20 mouse cellular contexts compared by ENCODE assay signal in genomic region chr6:115678012-115678411, GRCm38 (mm10). TPM values are rescaled to one million over a fixed set of nuclear protein-coding genes. Genes with fewer than 3 reads are reported as not detected.
A peak's percentile ranks its signal among the peaks of the same experiment; 100 is the strongest.
DNase-seq lines count a peak whose midpoint lies in the region; ATAC-seq and TF ChIP-seq lines count a peak whose summit lies in the region.
"Had no signal": no experiment of that assay in that cellular context is flagged by ENCODE, and none has a peak within 500 bp of the region (broad histone marks: within the 10 kb centered on the region; RNA-seq: fewer than 3 reads in every experiment).

No protein-coding gene starts in this region.

- H3K27me3 ChIP-seq in liver, adult 2 months (ENCODE audit: control insufficient read depth, insufficient read depth, low read length), result no peaks in the 10 kb centered on the region
- H3K27me3 ChIP-seq in liver, embryonic 12.5 days (replicated peaks), result no peaks in the 10 kb centered on the region
- no peaks in the 10 kb centered on the region for H3K27me3 ChIP-seq in myocyte (ENCODE audit: control insufficient read depth, insufficient read depth, insufficient read length)
- H3K27me3 ChIP-seq in forebrain, embryonic 14.5 days (replicated peaks; ENCODE audit: control insufficient read depth, insufficient read depth, low read length), result no peaks in the 10 kb centered on the region
- H3K27me3 ChIP-seq: embryonic facial prominence, embryonic 12.5 days; Patski had no signal

- no peak overlapping the region for H3K4me2 ChIP-seq in liver, embryonic 12.5 days
- no peak overlapping the region for H3K4me2 ChIP-seq in myocyte (ENCODE audit: low read depth)
- H3K4me2 ChIP-seq in forebrain, embryonic 14.5 days (ENCODE audit: low read length), result no peak overlapping the region

- no peak for ATAC-seq in CD4-positive, CD25-positive, alpha-beta regulatory T cell, adult 4 months
- ATAC-seq in liver, embryonic 12.5 days, result no peak
- ATAC-seq in forebrain, embryonic 14.5 days, result no peak
- ATAC-seq: forebrain, embryonic 13.5 days; forebrain, embryonic 16.5 days; Patski had no signal

- no peak for TF ChIP-seq POLR2A in liver, adult 2 months (IDR thresholded peaks at IDR 0.05; ENCODE audit: extremely low read depth, insufficient read depth, low read length)
- TF ChIP-seq POLR2A in myocyte (IDR thresholded peaks at IDR 0.05; ENCODE audit: insufficient read length, low read depth), result no peak

- H3K9me3 ChIP-seq in liver, embryonic 12.5 days (replicated peaks), result no peaks in the 10 kb centered on the region
- no peaks in the 10 kb centered on the region for H3K9me3 ChIP-seq in forebrain, embryonic 14.5 days (replicated peaks; ENCODE audit: control insufficient read depth, low read length)
- H3K9me3 ChIP-seq: embryonic facial prominence, embryonic 10.5 days; embryonic facial prominence, embryonic 12.5 days; forebrain, embryonic 13.5 days; G1E had no signal

- H3ac ChIP-seq in myocyte (ENCODE audit: control insufficient read depth, insufficient read length), result no peak overlapping the region

- H3K4me3 ChIP-seq in liver, adult 2 months (ENCODE audit: insufficient read depth, low read depth, low read length), result no peak overlapping the region
- H3K4me3 ChIP-seq in liver, embryonic 12.5 days, result no peak overlapping the region
- no peak overlapping the region for H3K4me3 ChIP-seq in myocyte
- no peak overlapping the region for H3K4me3 ChIP-seq in forebrain, embryonic 14.5 days (ENCODE audit: low read depth, low read length)

- no peak overlapping the region for H3K9ac ChIP-seq in liver, adult 2 months (ENCODE audit: low read depth, low read length)
- H3K9ac ChIP-seq in liver, embryonic 12.5 days, result no peak overlapping the region
- no peak overlapping the region for H3K9ac ChIP-seq in forebrain, embryonic 14.5 days (ENCODE audit: low read length)
- H3K9ac ChIP-seq: embryonic facial prominence, embryonic 12.5 days; forebrain, embryonic 13.5 days had no signal

- H3K27ac ChIP-seq in liver, adult 2 months (replicated peaks; ENCODE audit: insufficient read depth, low read depth, low read length), result peak overlapping the region; percentile 47; the same call in 1 of the 2 replicates
- H3K27ac ChIP-seq in liver, embryonic 12.5 days, result no peak overlapping the region
- no peak overlapping the region for H3K27ac ChIP-seq in forebrain, embryonic 14.5 days (ENCODE audit: low read depth, low read length)
- H3K27ac ChIP-seq: embryonic facial prominence, embryonic 12.5 days; forebrain, embryonic 13.5 days had no signal

- H3K79me2 ChIP-seq in liver, adult 2 months (ENCODE audit: control insufficient read depth, insufficient read depth, low read length), result peaks cover 19% of the 10 kb centered on the region; the same call in 1 of the 2 replicates
- peaks cover 31% of the 10 kb centered on the region for H3K79me2 ChIP-seq in myocyte (ENCODE audit: control insufficient read depth, insufficient read depth)

- no peaks in the 10 kb centered on the region for H3K36me3 ChIP-seq in liver, adult 2 months (ENCODE audit: control insufficient read depth, insufficient read depth, low read length)
- no peaks in the 10 kb centered on the region for H3K36me3 ChIP-seq in liver, embryonic 12.5 days
- no peaks in the 10 kb centered on the region for H3K36me3 ChIP-seq in myocyte (ENCODE audit: control insufficient read depth, insufficient read depth)
- no peaks in the 10 kb centered on the region for H3K36me3 ChIP-seq in forebrain, embryonic 14.5 days (ENCODE audit: control insufficient read depth, insufficient read depth, low read length)
- H3K36me3 ChIP-seq: embryonic facial prominence, embryonic 12.5 days had no signal

- H3K4me1 ChIP-seq in liver, adult 2 months (ENCODE audit: control insufficient read depth, insufficient read depth, low read length), result peaks cover 7% of the 10 kb centered on the region
- H3K4me1 ChIP-seq in liver, embryonic 12.5 days, result peaks cover 42% of the 10 kb centered on the region
- H3K4me1 ChIP-seq in forebrain, embryonic 14.5 days (ENCODE audit: control insufficient read depth, insufficient read depth, low read length), result peaks cover 14% of the 10 kb centered on the region

- 97% methylated on average over 1 of the region's 1 CpGs for WGBS in liver, adult 2 months
- WGBS in liver, embryonic 12.5 days (ENCODE audit: insufficient replicate concordance), result 85% methylated on average over 1 of the region's 1 CpGs
- 93% methylated on average over 1 of the region's 1 CpGs for WGBS in forebrain, embryonic 14.5 days

- DNase-seq in CD4-positive, CD25-positive, alpha-beta regulatory T cell, adult 2 months (ENCODE audit: low read depth, low spot score), result peak; percentile 29
- DNase-seq in liver, adult 2 months (ENCODE audit: extremely low read depth, low read depth, low spot score), result no peak
- no peak for DNase-seq in forebrain, embryonic 14.5 days (ENCODE audit: low spot score)
- DNase-seq: adrenal gland, adult 8-10 months; adrenal gland, postnatal 14 days; adrenal gland, postnatal 36 days; B cell, adult 2 months; cerebellum, adult 11-12 months; cerebellum, adult 2 months; cerebellum, postnatal 10 days; cerebellum, postnatal 25 days had no signal

- no peak for TF ChIP-seq CTCF in liver, adult 2 months (IDR thresholded peaks at IDR 0.05; ENCODE audit: low read depth, low read length)

TF ChIP-seq in myocyte, 11 proteins besides CTCF, POLR2A, EP300 and RAD21:
- TF ChIP-seq TCF12 (IDR thresholded peaks at IDR 0.05; ENCODE audit: insufficient read depth, poor library complexity, severe bottlenecking) (peak; percentile 62), USF1 (IDR thresholded peaks at IDR 0.05; ENCODE audit: low read depth) (no peak), MYOD1 (IDR thresholded peaks at IDR 0.05; ENCODE audit: control insufficient read depth in 1 of 3, insufficient read length in 2 of 3, low read depth in 2 of 3) (peak in 2 of 3 experiments; percentile 39 to 81), SRF (IDR thresholded peaks at IDR 0.05; ENCODE audit: control insufficient read depth, insufficient read length, low read depth) (no peak), TCF3 (IDR thresholded peaks at IDR 0.05; ENCODE audit: insufficient read length, low read depth) (peak; percentile 18), CEBPB (IDR thresholded peaks at IDR 0.05; ENCODE audit: insufficient read depth, poor library complexity, severe bottlenecking) (no peak), MYOG (IDR thresholded peaks at IDR 0.05; ENCODE audit: control insufficient read depth in 1 of 3, insufficient read depth in 1 of 3, insufficient read length in 2 of 3, low read depth in 2 of 3) (peak in 2 of 3 experiments; percentile 53 to 60)
TF ChIP-seq in myocyte: peak in this region for 4.

RNA-seq across cellular contexts. Expression of gene Raf1, which starts 1.6 kb away (rescaled TPM):
- polyA plus RNA-seq in CD4-positive, CD25-positive, alpha-beta regulatory T cell, adult 4 months (2017; shearing (Covaris generic)), result 10 to 100 TPM; 46.4 to 51.6 TPM
- total RNA-seq in liver, adult 2 months (2014; rRNA removed), result 71.0 and 92.3 TPM in 2 replicates
- polyA plus RNA-seq in liver, adult 2 months (2012; rRNA removed), result 90.3 and 129 TPM in 2 replicates
- polyA plus RNA-seq in liver, embryonic 12.5 days (2016; fragmentation: Nextera tagmentation; extraction: Ambion mirVana), result 52.4 and 53.2 TPM in 2 replicates
- polyA plus RNA-seq in myocyte (2012; fragmentation: generic; extraction: Trizol), result 81.2 TPM
- 150 and 158 TPM in 2 replicates for polyA plus RNA-seq in forebrain, embryonic 14.5 days (2014; fragmentation: Nextera tagmentation; extraction: Ambion mirVana)
